Mouse (Mus musculus) CH12.LX (cell line): ENCODE results near the gene Rundc3a. TPM values are rescaled to one million over a fixed set of nuclear protein-coding genes. Genes with fewer than 3 reads are reported as not detected.

Experiments used
- DNase-seq: peaks from one replicate; pipeline ENCODE4 v3.0.0-alpha.2; 2013; ENCODE audit errors: extremely low read depth
- H3K27ac ChIP-seq: 2 replicates; pipeline ENCODE4 v1.5.1; 2012; ENCODE audit warnings: low read depth, mild to moderate bottlenecking, control low read depth, moderate library complexity; ENCODE audit not compliant: insufficient read depth
- H3K27me3 ChIP-seq: replicated peaks from 2 replicates; pipeline ENCODE3; 2012; ENCODE audit warnings: inconsistent platforms
- H3K36me3 ChIP-seq, 2 experiments: replicated peaks in 1 of 2; 2 replicates each; pipeline versions ENCODE3 to v1.6.1; 2012; ENCODE audit warnings: inconsistent platforms in 1 of 2, low read length in 1 of 2, mild to moderate bottlenecking in 1 of 2, mixed read lengths in 1 of 2, moderate library complexity in 1 of 2; ENCODE audit not compliant: control insufficient read depth in 1 of 2, insufficient read depth in 1 of 2
- H3K4me1 ChIP-seq, 2 experiments: 2 replicates each; pipeline ENCODE4 v1.6.1; 2012; ENCODE audit warnings: inconsistent platforms in 1 of 2, moderate library complexity in 1 of 2; ENCODE audit not compliant: insufficient read depth in 2 of 2, control insufficient read depth in 1 of 2
- H3K4me2 ChIP-seq: 2 replicates; pipeline ENCODE4 v1.6.1; 2012; ENCODE audit warnings: low read depth, mild to moderate bottlenecking, control low read depth; ENCODE audit not compliant: poor library complexity, insufficient read depth, severe bottlenecking
- H3K4me3 ChIP-seq, 3 experiments: fragments of 150-350 bp in 1 of 3; sonication (generic) in 1 of 3; replicated peaks in 1 of 3; 2 replicates each; pipeline versions ENCODE3 to v1.5.1; 2011 to 2012; ENCODE audit warnings: low read depth in 2 of 3, low read length in 2 of 3, mild to moderate bottlenecking in 2 of 3, moderate library complexity in 2 of 3, control low read depth in 1 of 3, improper control_type of control experiment in 1 of 3, inconsistent platforms in 1 of 3, mixed read lengths in 1 of 3; ENCODE audit not compliant: poor library complexity in 1 of 3
- H3K79me2 ChIP-seq: replicated peaks from 2 replicates; pipeline ENCODE4 v1.6.1; 2012; ENCODE audit warnings: mild to moderate bottlenecking, moderate library complexity; ENCODE audit not compliant: control insufficient read depth, poor library complexity, insufficient read depth, severe bottlenecking; ENCODE audit errors: extremely low read depth
- H3K9ac ChIP-seq: 2 replicates; pipeline ENCODE4 v1.6.1; 2012; ENCODE audit warnings: low read depth, mild to moderate bottlenecking, control low read depth, moderate library complexity; ENCODE audit not compliant: insufficient read depth
- H3K9me3 ChIP-seq: replicated peaks from 2 replicates; pipeline ENCODE3; 2012; ENCODE audit warnings: low read length, inconsistent platforms, mixed read lengths
- CHD1 ChIP-seq: IDR thresholded peaks from 2 replicates; pipeline ENCODE4 v1.6.1; 2012; ENCODE audit warnings: low read depth, low read length, improper control_type of control experiment, inconsistent platforms
- CHD2 ChIP-seq: IDR thresholded peaks from 2 replicates; pipeline ENCODE4 v1.6.1; 2011; ENCODE audit warnings: low read length, improper control_type of control experiment
- CTCF ChIP-seq, 2 experiments: IDR thresholded peaks in 1 of 2; conservative IDR thresholded peaks in 1 of 2; 2 replicates each; pipeline ENCODE4 v1.5.1; 2011 to 2012; ENCODE audit warnings: low read depth in 2 of 2, low read length in 2 of 2, improper control_type of control experiment in 1 of 2, inconsistent platforms in 1 of 2, mild to moderate bottlenecking in 1 of 2, moderate library complexity in 1 of 2
- ELF1 ChIP-seq: IDR thresholded peaks from 2 replicates; pipeline ENCODE4 v1.6.1; 2014; ENCODE audit warnings: low read depth, mild to moderate bottlenecking, inconsistent platforms, low read length, improper control_type of control experiment
- EP300 ChIP-seq: IDR thresholded peaks from 2 replicates; pipeline ENCODE4 v1.6.1; 2011; ENCODE audit warnings: low read length, improper control_type of control experiment
- GABPA ChIP-seq: IDR thresholded peaks from 2 replicates; pipeline ENCODE4 v1.6.1; 2012; ENCODE audit warnings: low read depth, low read length, improper control_type of control experiment, inconsistent platforms; ENCODE audit not compliant: insufficient replicate concordance
- JUN ChIP-seq: IDR thresholded peaks from 2 replicates; pipeline ENCODE4 v1.6.1; 2011; ENCODE audit warnings: low read depth, mild to moderate bottlenecking, low read length, improper control_type of control experiment, moderate library complexity; ENCODE audit not compliant: insufficient read depth
- MAFK ChIP-seq: IDR thresholded peaks from 2 replicates; pipeline ENCODE4 v1.6.1; 2011; ENCODE audit warnings: low read length, improper control_type of control experiment; ENCODE audit not compliant: insufficient replicate concordance
- MAX ChIP-seq: IDR thresholded peaks from 2 replicates; pipeline ENCODE4 v1.6.1; 2011; ENCODE audit warnings: low read length, improper control_type of control experiment
- MXI1 ChIP-seq: IDR thresholded peaks from 2 replicates; pipeline ENCODE4 v1.6.1; 2011; ENCODE audit warnings: mild to moderate bottlenecking, low read depth, low read length, improper control_type of control experiment
- MYC ChIP-seq: IDR thresholded peaks from 2 replicates; pipeline ENCODE4 v1.6.1; 2011; ENCODE audit warnings: low read depth, mild to moderate bottlenecking, improper control_type of control experiment, low read length
- NRF1 ChIP-seq: IDR thresholded peaks from 2 replicates; pipeline ENCODE4 v1.6.1; 2014; ENCODE audit warnings: low read depth, mild to moderate bottlenecking, inconsistent platforms, low read length, improper control_type of control experiment, moderate library complexity
- PAX5 ChIP-seq: IDR thresholded peaks from 2 replicates; pipeline ENCODE4 v1.6.1; 2012; ENCODE audit warnings: low read length, inconsistent platforms, mixed read lengths
- POLR2A ChIP-seq: IDR thresholded peaks from 2 replicates; pipeline ENCODE4 v1.6.1; 2011; ENCODE audit warnings: low read depth, mild to moderate bottlenecking, improper control_type of control experiment, low read length
- POLR2AphosphoS2 ChIP-seq: IDR thresholded peaks from 2 replicates; pipeline ENCODE4 v1.6.1; 2011; ENCODE audit warnings: low read depth, low read length, improper control_type of control experiment
- RAD21 ChIP-seq: IDR thresholded peaks from 2 replicates; pipeline ENCODE4 v1.6.1; 2011; ENCODE audit warnings: low read depth, mild to moderate bottlenecking, low read length, improper control_type of control experiment, moderate library complexity
- RCOR1 ChIP-seq: conservative IDR thresholded peaks from 2 replicates; pipeline ENCODE4 v1.6.1; 2012; ENCODE audit warnings: low read depth, mild to moderate bottlenecking, inconsistent platforms, low read length, improper control_type of control experiment
- SIN3A ChIP-seq: IDR thresholded peaks from 2 replicates; pipeline ENCODE4 v1.6.1; 2012; ENCODE audit warnings: low read length, improper control_type of control experiment, inconsistent platforms
- SMC3 ChIP-seq: IDR thresholded peaks from 2 replicates; pipeline ENCODE4 v1.6.1; 2011; ENCODE audit warnings: low read depth, low read length, improper control_type of control experiment
- TCF12 ChIP-seq: IDR thresholded peaks from 2 replicates; pipeline ENCODE4 v1.6.1; 2014; ENCODE audit warnings: low read depth, mild to moderate bottlenecking, inconsistent platforms, low read length, improper control_type of control experiment
- UBTF ChIP-seq: IDR thresholded peaks from 2 replicates; pipeline ENCODE4 v1.6.1; 2012; ENCODE audit warnings: low read depth, mild to moderate bottlenecking, inconsistent platforms, low read length, improper control_type of control experiment, moderate library complexity
- USF1 ChIP-seq: IDR thresholded peaks from 2 replicates; pipeline ENCODE4 v1.6.1; 2014; ENCODE audit warnings: low read depth, mild to moderate bottlenecking, inconsistent platforms, low read length, improper control_type of control experiment
- ZC3H11A ChIP-seq: IDR thresholded peaks from 2 replicates; pipeline ENCODE4 v1.6.1; 2012; ENCODE audit warnings: low read depth, mild to moderate bottlenecking, inconsistent platforms, low read length, improper control_type of control experiment
- ZNF384 ChIP-seq: IDR thresholded peaks from 2 replicates; pipeline ENCODE4 v1.6.1; 2012; ENCODE audit warnings: low read depth, low read length, improper control_type of control experiment, inconsistent platforms
- dilution Hi-C: fragments of 300-500 bp; cut with MboI; formaldehyde crosslinking; loops from 2 replicates; pipeline ENCODE4 v1.14.3; 2020; ENCODE audit warnings: low sequenced_read_pairs; ENCODE audit not compliant: extremely low pct_unique_long_range_greater_than_20kb, extremely low pct_ligation_motif_present
- in situ Hi-C: fragments of 300-500 bp; cut with MboI; formaldehyde crosslinking; loops from 3 replicates; pipeline ENCODE4 v1.14.3; 2019; ENCODE audit warnings: low sequenced_read_pairs, low pct_ligation_motif_present, low pct_unique_long_range_greater_than_20kb, mixed read lengths
- polyA plus RNA-seq: library from polyadenylated mRNA; unstranded; fragments of >175 nt; gene quantifications from 2 replicates; pipeline ENCODE4 v1.2.1, GENCODE M21; 2012; ENCODE audit warnings: low read depth; ENCODE audit not compliant: insufficient read length
- total RNA-seq, 2 experiments: library from RNA; depleted of rRNA; stranded (reverse); fragments of 300-350 nt in 1 of 2; fragments of >200 nt in 1 of 2; gene quantifications; 2 replicates each; pipeline ENCODE4 v1.2.3; 2012 to 2014

Rundc3a gene
- total and polyA plus RNA-seq, 3 experiments, result 1.4 to 16.3 (median 3.3) TPM

- Histone ChIP-seq H3K9me3 (no peaks in the 10 kb centered on the region), H3K27me3 (no peaks in the 10 kb centered on the region), H3K79me2 (no peaks in the 10 kb centered on the region), H3K4me1 (peaks cover 6 to 19% of the 10 kb centered on the region in 2 experiments), H3K27ac (no peak overlapping the region), H3K9ac (no peak overlapping the region), H3K4me3 (no peak overlapping the region), H3K4me2 (no peak overlapping the region), H3K36me3 (no peaks in the 10 kb centered on the region)
- TF ChIP-seq MYC (no peak), USF1 (no peak), SMC3 (no peak), MXI1 (no peak), ZC3H11A (no peak), UBTF (no peak), ZNF384 (no peak), RCOR1 (no peak), RAD21 (no peak), CHD1 (no peak), EP300 (no peak), TCF12 (no peak), MAX (no peak)
- in situ Hi-C loops (loop anchor here (5.0 kb wide), 1 partner anchor 121 kb away; no protein-coding TSS in a partner anchor), dilution Hi-C loops (loop anchor here (25.0 kb wide), 1 partner anchor 101 kb away; the partner anchor contains the start of gene Ubtf)
- DNase-seq, result no peak
Observed at GRCm38 (mm10) chr11:102413059-102413458, 19.9 kb downstream of the Rundc3a start.

GRCm38 (mm10) chr11:102415034-102415802, 22.0 kb downstream of the Rundc3a start:
- TF ChIP-seq NRF1, result no peak
- no peak for TF ChIP-seq USF1
- no peak for TF ChIP-seq ZC3H11A
- no peak for TF ChIP-seq PAX5
- no peak for TF ChIP-seq SMC3
- TF ChIP-seq TCF12, result no peak
- no peak for TF ChIP-seq ELF1
- TF ChIP-seq MAX, result no peak
- no peak for TF ChIP-seq POLR2AphosphoS2
- TF ChIP-seq SIN3A, result no peak
- TF ChIP-seq CTCF (conservative IDR thresholded peaks at IDR 0.05 in 1 of 2, IDR thresholded peaks at IDR 0.05 in 1 of 2; ENCODE audit: low read depth in 2 of 2, low read length in 2 of 2), result no peak
- no peak for TF ChIP-seq EP300
- no peak for TF ChIP-seq CHD1
- TF ChIP-seq JUN, result no peak
- TF ChIP-seq POLR2A, result no peak
- no peak for TF ChIP-seq CHD2
- no peak for TF ChIP-seq GABPA
- no peak for TF ChIP-seq MAFK
- H3K36me3 ChIP-seq, result no peaks in the 10 kb centered on the region
- H3K79me2 ChIP-seq, result no peaks in the 10 kb centered on the region
- no peaks in the 10 kb centered on the region for H3K27me3 ChIP-seq
- no peak overlapping the region for H3K4me2 ChIP-seq
- dilution Hi-C loops, result loop anchor here (25.0 kb wide), 1 partner anchor 103 kb away; the partner anchor contains the start of gene Ubtf
- peaks cover 5% of the 10 kb centered on the region for H3K9me3 ChIP-seq
- H3K27ac ChIP-seq, result no peak overlapping the region
- in situ Hi-C loops, result no loop called here
- DNase-seq, result no peak
- H3K4me1 ChIP-seq, result peaks cover 6 to 7% of the 10 kb centered on the region in 2 experiments
- H3K9ac ChIP-seq, result no peak overlapping the region
- H3K4me3 ChIP-seq, result no peak overlapping the region
